Mouse (Mus musculus) stomach, embryonic 16.5 days (tissue): ENCODE measurements at regions not wholly inside any gene's neighbourhood (a gene's known extent, or its start where the extent isn't known, plus 50 kb on each side); places are given as distances from the start of the nearest gene placed in this dataset.

Experiments used
- ATAC-seq: fragments of 200-750 bp; cut with Nextera tagmentation; 2 replicates; pipeline ENCODE4 v1.8.0; 2017; ENCODE audit warnings: moderate number of reproducible peaks, moderate TSS enrichment; ENCODE audit not compliant: insufficient read depth, low FRiP score
- H3K27ac ChIP-seq: fragments of 300-500 bp; sonication (generic); 2 replicates; pipeline ENCODE4 v1.5.1; 2014; ENCODE audit warnings: low read length
- H3K27me3 ChIP-seq: fragments of 300-500 bp; sonication (generic); 2 replicates; pipeline ENCODE4 v1.6.1; 2014; ENCODE audit warnings: low read length, control low read depth, mixed read lengths; ENCODE audit not compliant: control insufficient read depth, insufficient read depth
- H3K36me3 ChIP-seq: fragments of 300-500 bp; sonication (generic); 2 replicates; pipeline ENCODE4 v1.6.1; 2014; ENCODE audit warnings: low read length; ENCODE audit not compliant: control insufficient read depth, insufficient read depth
- H3K4me1 ChIP-seq: fragments of 300-500 bp; sonication (generic); 2 replicates; pipeline ENCODE4 v1.6.1; 2014; ENCODE audit warnings: low read length, control low read depth, mixed read lengths; ENCODE audit not compliant: control insufficient read depth, insufficient read depth
- H3K4me2 ChIP-seq: fragments of 300-500 bp; sonication (generic); 2 replicates; pipeline ENCODE4 v1.6.1; 2014; ENCODE audit warnings: low read depth, low read length, mixed read lengths
- H3K4me3 ChIP-seq: fragments of 300-500 bp; sonication (generic); replicated peaks from 2 replicates; pipeline ENCODE4 v1.5.1; 2014; ENCODE audit warnings: mild to moderate bottlenecking, low read length
- H3K9ac ChIP-seq: fragments of 300-500 bp; sonication (generic); 2 replicates; pipeline ENCODE4 v1.6.1; 2014; ENCODE audit warnings: low read length
- H3K9me3 ChIP-seq: fragments of 300-500 bp; sonication (generic); replicated peaks from 2 replicates; pipeline ENCODE4 v1.6.1; 2016; ENCODE audit warnings: low read length, control low read depth; ENCODE audit not compliant: control insufficient read depth
- WGBS: fragments of 180-500 bp; shearing (Covaris S2); extraction: QIAGEN DNeasy Blood & Tissue Kit; methylation state at CpG from one replicate; pipeline ENCODE4 v1.1.7; 2014; 5-methylcytosine and 5-hydroxymethylcytosine counted together

GRCm38 (mm10) chr15:82709041-82709440 is 54.9 kb downstream of the Cyp2d40 start:
- no peaks in the 10 kb centered on the region for H3K4me1 ChIP-seq
- H3K9me3 ChIP-seq: no peaks in the 10 kb centered on the region
- no peak overlapping the region for H3K27ac ChIP-seq
- H3K27me3 ChIP-seq: no peaks in the 10 kb centered on the region
- 86% methylated on average over 4 of the region's 4 CpGs for WGBS
- no peak overlapping the region for H3K4me2 ChIP-seq
- no peaks in the 10 kb centered on the region for H3K36me3 ChIP-seq
- ATAC-seq: no peak
- H3K4me3 ChIP-seq: no peak overlapping the region
- no peak overlapping the region for H3K9ac ChIP-seq

GRCm38 (mm10) chr15:82707906-82708305 is 56.1 kb downstream of the Cyp2d40 start:
- Histone ChIP-seq H3K27ac (no peak overlapping the region), H3K4me3 (no peak overlapping the region), H3K4me1 (no peaks in the 10 kb centered on the region), H3K36me3 (no peaks in the 10 kb centered on the region), H3K4me2 (no peak overlapping the region), H3K9me3 (no peaks in the 10 kb centered on the region), H3K9ac (no peak overlapping the region), H3K27me3 (no peaks in the 10 kb centered on the region)
- 94% methylated on average over 1 of the region's 1 CpGs for WGBS
- ATAC-seq: no peak

- Histone ChIP-seq H3K9me3 (no peaks in the 10 kb centered on the region), H3K4me1 (no peaks in the 10 kb centered on the region), H3K36me3 (no peaks in the 10 kb centered on the region), H3K4me2 (no peak overlapping the region), H3K4me3 (no peak overlapping the region), H3K27me3 (no peaks in the 10 kb centered on the region), H3K27ac (no peak overlapping the region), H3K9ac (no peak overlapping the region)
- 81% methylated on average over 3 of the region's 3 CpGs for WGBS
- no peak for ATAC-seq
Measured at GRCm38 (mm10) chr15:82707221-82707620, 56.8 kb downstream of the Cyp2d40 start.

- Histone ChIP-seq H3K4me1 (no peaks in the 10 kb centered on the region), H3K27me3 (no peaks in the 10 kb centered on the region), H3K9ac (no peak overlapping the region), H3K36me3 (no peaks in the 10 kb centered on the region), H3K4me2 (no peak overlapping the region), H3K9me3 (no peaks in the 10 kb centered on the region), H3K4me3 (no peak overlapping the region), H3K27ac (no peak overlapping the region)
- WGBS: 79% methylated on average over 2 of the region's 2 CpGs
- ATAC-seq: no peak
Measured at GRCm38 (mm10) chr15:82706647-82707046, 57.3 kb downstream of the Cyp2d40 start.

- Histone ChIP-seq H3K9me3 (no peaks in the 10 kb centered on the region), H3K36me3 (no peaks in the 10 kb centered on the region), H3K4me3 (no peak overlapping the region), H3K4me1 (no peaks in the 10 kb centered on the region), H3K27ac (no peak overlapping the region), H3K9ac (no peak overlapping the region), H3K27me3 (no peaks in the 10 kb centered on the region), H3K4me2 (no peak overlapping the region)
- WGBS: 81% methylated on average over 1 of the region's 1 CpGs
- ATAC-seq: no peak
Measured at GRCm38 (mm10) chr15:82702121-82702520, 61.9 kb downstream of the Cyp2d40 start.

- H3K27me3 ChIP-seq: no peaks in the 10 kb centered on the region
- no peaks in the 10 kb centered on the region for H3K36me3 ChIP-seq
- no peaks in the 10 kb centered on the region for H3K9me3 ChIP-seq
- H3K4me3 ChIP-seq: no peak overlapping the region
- H3K4me2 ChIP-seq: no peak overlapping the region
- ATAC-seq: no peak
- no peak overlapping the region for H3K27ac ChIP-seq
- H3K9ac ChIP-seq: no peak overlapping the region
- H3K4me1 ChIP-seq: no peaks in the 10 kb centered on the region
Measured at GRCm38 (mm10) chr15:82695786-82696185, 68.2 kb downstream of the Cyp2d40 start.

- no peak overlapping the region for H3K4me2 ChIP-seq
- H3K36me3 ChIP-seq: no peaks in the 10 kb centered on the region
- H3K4me1 ChIP-seq: no peaks in the 10 kb centered on the region
- H3K27me3 ChIP-seq: no peaks in the 10 kb centered on the region
- no peak overlapping the region for H3K4me3 ChIP-seq
- no peak for ATAC-seq
- H3K27ac ChIP-seq: no peak overlapping the region
- no peak overlapping the region for H3K9ac ChIP-seq
- H3K9me3 ChIP-seq: no peaks in the 10 kb centered on the region
Measured at GRCm38 (mm10) chr15:82695238-82695637, 68.7 kb downstream of the Cyp2d40 start.

GRCm38 (mm10) chr15:82694529-82694928 is 69.5 kb downstream of the Cyp2d40 start:
- Histone ChIP-seq H3K36me3 (no peaks in the 10 kb centered on the region), H3K27ac (no peak overlapping the region), H3K4me2 (no peak overlapping the region), H3K4me1 (no peaks in the 10 kb centered on the region), H3K9me3 (no peaks in the 10 kb centered on the region), H3K9ac (no peak overlapping the region), H3K27me3 (no peaks in the 10 kb centered on the region), H3K4me3 (no peak overlapping the region)
- 61% methylated on average over 1 of the region's 1 CpGs for WGBS
- no peak for ATAC-seq

- Histone ChIP-seq H3K27ac (no peak overlapping the region), H3K27me3 (no peaks in the 10 kb centered on the region), H3K4me1 (no peaks in the 10 kb centered on the region), H3K4me2 (no peak overlapping the region), H3K4me3 (no peak overlapping the region), H3K36me3 (no peaks in the 10 kb centered on the region), H3K9me3 (no peaks in the 10 kb centered on the region), H3K9ac (no peak overlapping the region)
- peak; percentile 37; the same call in 1 of the 2 replicates for ATAC-seq
- WGBS: 54% methylated on average over 4 of the region's 4 CpGs
Measured at GRCm38 (mm10) chr15:82692955-82693354, 71.0 kb downstream of the Cyp2d40 start.
